Mouse (Mus musculus): ENCODE measurements at regions not wholly inside any gene's neighbourhood (a gene's known extent, or its start where the extent isn't known, plus 50 kb on each side); places are given as distances from the start of the nearest gene placed in this dataset.

GRCm38 (mm10) chr13:94619511-94619910 lies 169.2 kb upstream of the Tbca start:
- Histone ChIP-seq H3K4me3 (no peak overlapping the region), H3K36me3 (no peaks in the 10 kb centered on the region), H3K9me3 (replicated peaks) (no peaks in the 10 kb centered on the region), H3K4me1 (peaks cover 34% of the 10 kb centered on the region), H3K27ac (no peak overlapping the region), H3K27me3 (ENCODE audit: low read depth, poor library complexity, severe bottlenecking) (peaks cover 27% of the 10 kb centered on the region)
- WGBS, result 67% methylated on average over 4 of the region's 4 CpGs
- no peak for DNase-seq (ENCODE audit: low spot score)

- H3K4me1 ChIP-seq, result no peaks in the 10 kb centered on the region
- 86% methylated on average over 1 of the region's 1 CpGs for WGBS
- no peaks in the 10 kb centered on the region for H3K36me3 ChIP-seq
- H3K9me3 ChIP-seq (replicated peaks), result no peaks in the 10 kb centered on the region
- DNase-seq (ENCODE audit: low spot score), result no peak
- no peak overlapping the region for H3K4me3 ChIP-seq
- H3K27me3 ChIP-seq (ENCODE audit: low read depth, poor library complexity, severe bottlenecking), result peaks cover 10% of the 10 kb centered on the region; the same call in 1 of the 2 replicates
- H3K27ac ChIP-seq, result no peak overlapping the region
Observed at GRCm38 (mm10) chr13:94630055-94630454, 158.7 kb upstream of the Tbca start.

- Histone ChIP-seq H3K9me3 (replicated peaks) (no peaks in the 10 kb centered on the region), H3K4me1 (no peaks in the 10 kb centered on the region), H3K27ac (no peak overlapping the region), H3K27me3 (ENCODE audit: low read depth, poor library complexity, severe bottlenecking) (peaks cover 11% of the 10 kb centered on the region; the same call in 1 of the 2 replicates), H3K36me3 (no peaks in the 10 kb centered on the region), H3K4me3 (no peak overlapping the region)
- no peak for DNase-seq (ENCODE audit: low spot score)
- 92% methylated on average over 6 of the region's 6 CpGs for WGBS
Observed at GRCm38 (mm10) chr13:94630685-94631084, 158.0 kb upstream of the Tbca start.

- H3K4me1 ChIP-seq, result no peaks in the 10 kb centered on the region
- peaks cover 13% of the 10 kb centered on the region for H3K27me3 ChIP-seq (ENCODE audit: low read depth, poor library complexity, severe bottlenecking)
- H3K36me3 ChIP-seq, result no peaks in the 10 kb centered on the region
- no peaks in the 10 kb centered on the region for H3K9me3 ChIP-seq (replicated peaks)
- H3K27ac ChIP-seq, result no peak overlapping the region
- no peak for DNase-seq (ENCODE audit: low spot score)
- H3K4me3 ChIP-seq, result no peak overlapping the region
- 45% methylated on average over 5 of the region's 5 CpGs for WGBS
Observed at GRCm38 (mm10) chr13:94632730-94633129, 156.0 kb upstream of the Tbca start.

GRCm38 (mm10) chr13:94640336-94640735 lies 148.4 kb upstream of the Tbca start:
- DNase-seq (ENCODE audit: low spot score), result peak; percentile 7
- peaks cover 15% of the 10 kb centered on the region for H3K4me1 ChIP-seq
- H3K4me3 ChIP-seq, result no peak overlapping the region
- H3K27ac ChIP-seq, result no peak overlapping the region
- no peaks in the 10 kb centered on the region for H3K36me3 ChIP-seq
- WGBS, result 90% methylated on average over 5 of the region's 5 CpGs
- H3K9me3 ChIP-seq (replicated peaks), result no peaks in the 10 kb centered on the region
- peaks cover 24% of the 10 kb centered on the region for H3K27me3 ChIP-seq (ENCODE audit: low read depth, poor library complexity, severe bottlenecking)

- no peak overlapping the region for H3K27ac ChIP-seq
- peaks cover 34% of the 10 kb centered on the region for H3K27me3 ChIP-seq (ENCODE audit: low read depth, poor library complexity, severe bottlenecking)
- no peaks in the 10 kb centered on the region for H3K9me3 ChIP-seq (replicated peaks)
- no peak overlapping the region for H3K4me3 ChIP-seq
- no peaks in the 10 kb centered on the region for H3K36me3 ChIP-seq
- no peak for DNase-seq (ENCODE audit: low spot score)
- peaks cover 24% of the 10 kb centered on the region for H3K4me1 ChIP-seq
- WGBS, result 71% methylated on average over 19 of the region's 19 CpGs
Observed at GRCm38 (mm10) chr13:94645241-94646206, 143.2 kb upstream of the Tbca start.

- Histone ChIP-seq H3K9me3 (replicated peaks) (no peaks in the 10 kb centered on the region), H3K36me3 (no peaks in the 10 kb centered on the region), H3K27me3 (ENCODE audit: low read depth, poor library complexity, severe bottlenecking) (peaks cover 38% of the 10 kb centered on the region), H3K4me3 (no peak overlapping the region), H3K4me1 (peaks cover 24% of the 10 kb centered on the region), H3K27ac (no peak overlapping the region)
- DNase-seq (ENCODE audit: low spot score), result peak; percentile 26
- WGBS, result 67% methylated on average over 2 of the region's 2 CpGs
Observed at GRCm38 (mm10) chr13:94646326-94646725, 142.4 kb upstream of the Tbca start.

GRCm38 (mm10) chr13:94646781-94647555 lies 141.7 kb upstream of the Tbca start:
- Histone ChIP-seq H3K27ac (no peak overlapping the region), H3K4me1 (peaks cover 24% of the 10 kb centered on the region), H3K4me3 (no peak overlapping the region), H3K27me3 (ENCODE audit: low read depth, poor library complexity, severe bottlenecking) (peaks cover 38% of the 10 kb centered on the region), H3K36me3 (no peaks in the 10 kb centered on the region), H3K9me3 (replicated peaks) (no peaks in the 10 kb centered on the region)
- no peak for DNase-seq (ENCODE audit: low spot score)
- WGBS, result 73% methylated on average over 12 of the region's 12 CpGs

GRCm38 (mm10) chr13:94647566-94647965 lies 141.1 kb upstream of the Tbca start:
- Histone ChIP-seq H3K4me1 (peaks cover 24% of the 10 kb centered on the region), H3K4me3 (no peak overlapping the region), H3K27ac (no peak overlapping the region), H3K27me3 (ENCODE audit: low read depth, poor library complexity, severe bottlenecking) (peaks cover 35% of the 10 kb centered on the region), H3K9me3 (replicated peaks) (no peaks in the 10 kb centered on the region), H3K36me3 (no peaks in the 10 kb centered on the region)
- DNase-seq (ENCODE audit: low spot score), result no peak
- 59% methylated on average over 5 of the region's 5 CpGs for WGBS

- Histone ChIP-seq H3K9me3 (replicated peaks) (no peaks in the 10 kb centered on the region), H3K27ac (no peak overlapping the region), H3K4me3 (no peak overlapping the region), H3K4me1 (peaks cover 9% of the 10 kb centered on the region), H3K36me3 (no peaks in the 10 kb centered on the region), H3K27me3 (ENCODE audit: low read depth, poor library complexity, severe bottlenecking) (peaks cover 18% of the 10 kb centered on the region)
- 83% methylated on average over 7 of the region's 7 CpGs for WGBS
- peak; percentile 23 for DNase-seq (ENCODE audit: low spot score)
Observed at GRCm38 (mm10) chr13:94650951-94651350, 137.8 kb upstream of the Tbca start.

- H3K4me3 ChIP-seq, result no peak overlapping the region
- no peaks in the 10 kb centered on the region for H3K36me3 ChIP-seq
- H3K27me3 ChIP-seq (ENCODE audit: low read depth, poor library complexity, severe bottlenecking), result peaks cover 35% of the 10 kb centered on the region
- no peaks in the 10 kb centered on the region for H3K4me1 ChIP-seq
- H3K9me3 ChIP-seq (replicated peaks), result no peaks in the 10 kb centered on the region
- DNase-seq (ENCODE audit: low spot score), result no peak
- H3K27ac ChIP-seq, result no peak overlapping the region
- WGBS, result 89% methylated on average over 9 of the region's 9 CpGs
Observed at GRCm38 (mm10) chr13:94667604-94668003, 121.1 kb upstream of the Tbca start.

GRCm38 (mm10) chr13:94668276-94668675 lies 120.4 kb upstream of the Tbca start:
- Histone ChIP-seq H3K4me3 (no peak overlapping the region), H3K9me3 (replicated peaks) (no peaks in the 10 kb centered on the region), H3K36me3 (no peaks in the 10 kb centered on the region), H3K27me3 (ENCODE audit: low read depth, poor library complexity, severe bottlenecking) (peaks cover 40% of the 10 kb centered on the region), H3K27ac (no peak overlapping the region), H3K4me1 (no peaks in the 10 kb centered on the region)
- 76% methylated on average over 5 of the region's 5 CpGs for WGBS
- no peak for DNase-seq (ENCODE audit: low spot score)

- Histone ChIP-seq H3K4me3 (no peak overlapping the region), H3K27me3 (ENCODE audit: low read depth, poor library complexity, severe bottlenecking) (peaks cover 45% of the 10 kb centered on the region), H3K9me3 (replicated peaks) (no peaks in the 10 kb centered on the region), H3K27ac (no peak overlapping the region), H3K36me3 (no peaks in the 10 kb centered on the region), H3K4me1 (no peaks in the 10 kb centered on the region)
- WGBS, result 74% methylated on average over 9 of the region's 9 CpGs
- DNase-seq (ENCODE audit: low spot score), result peak; percentile 25
Observed at GRCm38 (mm10) chr13:94669106-94669683, 119.5 kb upstream of the Tbca start.

All from limb, embryonic 10.5 days (tissue).